Mouse (Mus musculus) C2C12 (cell line): Measurements from ENCODE around the gene Ntrk2. TPM values are rescaled to one million over a fixed set of nuclear protein-coding genes. Genes with fewer than 3 reads are reported as not detected.

ENCODE experiments used
- H3K27me3 ChIP-seq: one replicate; pipeline ENCODE4 v1.6.1; 2011; ENCODE audit not compliant: control insufficient read depth, insufficient read depth, insufficient read length
- H3K36me3 ChIP-seq: one replicate; pipeline ENCODE4 v1.6.1; 2011; ENCODE audit not compliant: control insufficient read depth, insufficient read depth
- H3K4me3 ChIP-seq: one replicate; pipeline ENCODE4 v1.5.1; 2011; ENCODE audit warnings: mild to moderate bottlenecking, control low read depth; ENCODE audit not compliant: poor library complexity, insufficient read depth, severe bottlenecking
- H3K79me2 ChIP-seq: one replicate; pipeline ENCODE4 v1.6.1; 2011; ENCODE audit not compliant: control insufficient read depth, insufficient read depth
- H3K79me3 ChIP-seq: one replicate; pipeline ENCODE4 v1.6.1; 2011; ENCODE audit warnings: low read depth, control low read depth
- H3ac ChIP-seq: one replicate; pipeline ENCODE3; 2011; ENCODE audit warnings: low read depth; ENCODE audit not compliant: control insufficient read depth, insufficient read length
- CEBPB ChIP-seq: IDR thresholded peaks from one replicate; pipeline ENCODE4 v1.6.1; 2011; ENCODE audit warnings: low read depth, mild to moderate bottlenecking, control low read depth, moderate library complexity
- CTCF ChIP-seq: IDR thresholded peaks from one replicate; pipeline ENCODE4 v1.5.1; 2011; ENCODE audit not compliant: control insufficient read depth, insufficient read depth, insufficient read length
- FOSL1 ChIP-seq: IDR thresholded peaks from one replicate; pipeline ENCODE4 v1.8.0; 2011; ENCODE audit warnings: mild to moderate bottlenecking, low read length; ENCODE audit not compliant: poor library complexity, insufficient read depth, severe bottlenecking
- MAX ChIP-seq: IDR thresholded peaks from one replicate; pipeline ENCODE4 v1.6.1; 2011; ENCODE audit warnings: mild to moderate bottlenecking, control low read depth
- MYOD1 ChIP-seq: IDR thresholded peaks from one replicate; pipeline ENCODE4 v1.6.1; 2011; ENCODE audit warnings: low read depth; ENCODE audit not compliant: control insufficient read depth, insufficient read length
- MYOG ChIP-seq: IDR thresholded peaks from one replicate; pipeline ENCODE4 v1.6.1; 2011; ENCODE audit not compliant: control insufficient read depth, insufficient read length; ENCODE audit errors: extremely low read depth
- USF1 ChIP-seq: IDR thresholded peaks from one replicate; pipeline ENCODE4 v1.6.1; 2011; ENCODE audit warnings: low read depth, mild to moderate bottlenecking, control low read depth, moderate library complexity
- polyA plus RNA-seq: library from polyadenylated mRNA; unstranded; fragments of >200 nt; fragmentation: generic; extraction: Trizol; gene quantifications from one replicate; pipeline ENCODE4 v1.2.1, GENCODE M21; 2012; ENCODE audit warnings: missing spikeins

Gene Ntrk2
- polyA plus RNA-seq, 1 experiment = not detected

DNA sequence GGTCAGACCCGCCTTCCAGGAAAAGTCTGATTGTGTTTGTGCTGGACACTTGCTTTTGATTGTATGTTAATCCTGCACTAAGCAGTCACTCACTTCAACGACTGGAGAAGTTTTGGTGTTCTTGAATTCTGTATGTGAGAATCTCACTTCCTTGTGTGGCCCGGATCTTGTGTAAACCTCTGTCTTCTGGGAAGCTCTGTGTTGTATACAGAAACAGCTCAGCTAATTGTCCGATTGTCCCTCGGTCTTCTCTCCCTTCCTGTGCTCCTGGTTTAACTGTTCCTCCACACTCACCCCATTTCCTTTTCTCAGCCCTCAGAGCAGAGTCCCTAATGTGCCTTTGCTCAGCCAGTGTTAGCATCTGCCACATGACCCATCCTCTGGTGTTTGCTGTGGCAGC is 190.1 kb downstream of the Ntrk2 start:
- TF ChIP-seq FOSL1 = no peak
- TF ChIP-seq CEBPB = no peak
- TF ChIP-seq USF1 = no peak

DNA sequence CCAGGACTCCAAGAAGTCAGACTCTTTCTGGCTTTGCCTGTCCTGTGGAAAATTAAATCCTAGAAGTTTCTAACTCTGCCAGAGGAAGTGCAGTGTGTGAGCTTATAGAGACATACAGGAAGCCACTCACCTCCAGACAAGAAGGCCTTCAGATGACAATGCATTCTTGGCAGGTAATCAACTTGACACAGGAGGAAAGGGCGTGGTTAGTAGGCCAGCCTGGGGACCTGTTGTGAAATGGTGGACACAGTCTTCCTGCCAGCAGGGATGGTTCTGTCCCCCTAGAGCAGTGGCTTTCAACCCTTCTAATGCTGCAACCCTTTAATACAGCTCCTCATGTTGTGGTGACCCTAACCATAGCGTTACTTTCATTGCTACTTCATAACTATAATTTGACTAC is 191.4 kb downstream of the Ntrk2 start:
- Histone ChIP-seq H3K4me3 (no peak overlapping the region), H3K79me3 (no peaks in the 10 kb centered on the region), H3K79me2 (no peaks in the 10 kb centered on the region), H3ac (no peak overlapping the region), H3K36me3 (no peaks in the 10 kb centered on the region), H3K27me3 (no peaks in the 10 kb centered on the region)
- no peak for TF ChIP-seq USF1
- no peak for TF ChIP-seq MYOG
- no peak for TF ChIP-seq FOSL1
- no peak for TF ChIP-seq MAX
- TF ChIP-seq MYOD1 = no peak
- TF ChIP-seq CTCF = no peak
- TF ChIP-seq CEBPB = no peak

More for the DNA sequence above, 190.1 kb downstream of the Ntrk2 start:
- Histone ChIP-seq H3ac (no peak overlapping the region), H3K4me3 (no peak overlapping the region), H3K27me3 (no peaks in the 10 kb centered on the region), H3K79me2 (no peaks in the 10 kb centered on the region), H3K36me3 (no peaks in the 10 kb centered on the region), H3K79me3 (no peaks in the 10 kb centered on the region)

- no peak overlapping the region for H3ac ChIP-seq
- H3K79me3 ChIP-seq = no peaks in the 10 kb centered on the region
- no peaks in the 10 kb centered on the region for H3K79me2 ChIP-seq
- no peak overlapping the region for H3K4me3 ChIP-seq
- no peaks in the 10 kb centered on the region for H3K36me3 ChIP-seq
- no peaks in the 10 kb centered on the region for H3K27me3 ChIP-seq
- TF ChIP-seq FOSL1 (no peak), USF1 (no peak), MAX (no peak), MYOD1 (no peak), MYOG (no peak), CEBPB (no peak), CTCF (no peak)
These were observed 193.1 kb downstream of the Ntrk2 start for GRCm38 (mm10) chr13:58999373-59000053.

DNA sequence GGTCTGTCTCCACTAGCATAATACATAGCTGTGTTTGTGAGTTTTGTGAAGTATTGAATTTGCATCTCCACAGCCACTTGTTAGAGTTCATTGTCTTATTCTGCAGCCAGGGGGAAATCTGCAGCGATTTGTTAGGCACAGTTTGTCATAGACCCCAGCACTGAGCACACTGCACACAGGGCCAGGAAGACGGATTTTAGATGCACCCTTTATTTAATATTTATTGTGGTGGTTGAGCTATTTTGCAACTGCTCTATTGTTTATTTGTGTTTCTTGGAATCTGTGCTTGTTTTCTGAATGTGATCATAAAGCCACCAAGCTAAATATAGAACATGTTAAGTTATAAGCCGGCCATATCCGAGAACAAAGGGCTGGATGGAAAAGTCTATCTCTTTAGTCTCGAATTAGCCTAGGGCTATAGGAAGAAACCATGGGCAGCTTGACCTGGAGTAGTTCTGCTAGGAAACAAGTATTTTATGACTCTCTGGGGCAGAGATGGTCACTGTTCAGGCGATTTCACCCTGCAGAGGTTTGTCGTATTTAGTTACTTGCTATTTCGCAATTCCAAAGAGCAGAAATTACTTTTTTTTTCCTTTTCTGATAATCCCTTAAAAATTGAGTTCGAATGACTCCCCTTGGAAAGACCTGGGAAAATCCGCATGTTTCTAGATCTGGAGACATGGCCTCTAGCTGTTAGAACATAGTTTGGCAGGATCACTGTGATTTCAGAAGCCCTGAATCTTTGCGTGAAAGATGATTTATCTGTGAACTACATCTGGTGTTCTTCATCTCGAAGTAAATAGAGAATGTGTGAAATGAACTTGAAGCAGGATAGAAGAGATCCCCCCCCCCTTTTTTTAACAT is 196.8 kb downstream of the Ntrk2 start:
- no peak overlapping the region for H3ac ChIP-seq
- TF ChIP-seq CTCF (no peak), USF1 (no peak), CEBPB (no peak), FOSL1 (no peak)
- no peaks in the 10 kb centered on the region for H3K27me3 ChIP-seq
- H3K4me3 ChIP-seq = no peak overlapping the region
- H3K79me3 ChIP-seq = no peaks in the 10 kb centered on the region
- no peaks in the 10 kb centered on the region for H3K79me2 ChIP-seq
- no peaks in the 10 kb centered on the region for H3K36me3 ChIP-seq

DNA sequence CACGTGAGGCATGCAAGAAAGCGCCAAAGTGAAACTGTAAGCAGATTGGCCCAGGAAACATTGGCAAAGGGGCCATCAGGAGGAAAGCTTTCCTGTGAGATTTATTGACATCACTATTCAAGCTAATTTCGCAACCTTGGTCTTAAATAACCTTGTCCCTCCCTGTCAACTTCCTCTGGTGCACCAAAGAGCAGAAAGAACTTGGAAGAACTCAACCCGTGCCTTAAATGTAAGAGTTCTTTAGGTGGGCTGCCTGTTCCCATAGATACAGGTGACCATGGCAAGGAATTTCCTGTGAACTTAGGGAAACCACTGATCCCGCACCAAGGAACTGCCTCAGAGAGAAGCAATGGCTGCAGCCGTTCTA is 197.4 kb downstream of the Ntrk2 start:
- Histone ChIP-seq H3K4me3 (no peak overlapping the region), H3K27me3 (no peaks in the 10 kb centered on the region), H3K79me2 (no peaks in the 10 kb centered on the region), H3ac (no peak overlapping the region), H3K79me3 (no peaks in the 10 kb centered on the region), H3K36me3 (no peaks in the 10 kb centered on the region)
- TF ChIP-seq USF1 (no peak), MYOG (no peak), CEBPB (no peak), FOSL1 (no peak), CTCF (no peak)

DNA sequence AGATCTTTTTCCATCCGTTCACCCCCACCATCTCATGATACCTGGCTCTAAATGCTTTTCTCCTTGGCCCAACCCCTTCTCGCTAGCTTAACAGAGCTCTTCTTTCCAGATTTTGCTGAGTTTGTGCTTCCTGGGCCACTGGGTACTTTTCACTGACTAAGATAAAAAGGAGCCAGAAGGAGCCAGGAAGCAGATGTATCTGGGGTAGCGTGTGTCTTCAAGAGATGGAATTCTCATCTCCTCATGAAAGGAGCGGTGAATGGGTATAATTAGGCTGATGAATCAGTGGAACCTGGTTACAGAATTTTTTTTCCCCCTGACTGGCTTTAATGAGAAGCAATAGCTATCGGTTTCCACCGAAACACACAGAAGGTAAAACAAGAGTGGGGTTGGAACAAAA is 198.2 kb downstream of the Ntrk2 start:
- TF ChIP-seq USF1 (no peak), MAX (no peak), CTCF (no peak), MYOG (no peak), CEBPB (no peak), MYOD1 (no peak), FOSL1 (no peak)
- Histone ChIP-seq H3K79me3 (no peaks in the 10 kb centered on the region), H3K79me2 (no peaks in the 10 kb centered on the region), H3K27me3 (no peaks in the 10 kb centered on the region), H3K36me3 (no peaks in the 10 kb centered on the region), H3ac (no peak overlapping the region), H3K4me3 (no peak overlapping the region)
